In the genomic region with DNA sequence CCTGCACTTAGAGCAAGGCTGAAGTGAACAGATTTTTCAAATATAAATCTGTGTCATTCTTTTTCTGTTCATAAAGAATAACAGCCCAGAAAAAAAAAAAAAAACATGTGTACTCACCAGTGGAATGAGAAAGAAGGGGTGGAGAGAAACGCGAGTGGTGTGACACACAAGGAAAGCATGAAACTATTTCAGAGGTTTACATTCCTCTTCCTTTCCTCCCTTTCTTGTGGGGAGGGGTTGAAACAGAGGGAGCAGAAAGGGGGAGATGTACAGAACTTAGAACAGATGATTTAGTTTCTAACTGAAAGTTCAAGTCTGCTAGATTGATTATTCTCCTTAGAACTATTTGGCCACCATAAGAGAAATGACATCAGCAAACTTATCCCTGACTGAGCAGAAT, we compare ENCODE assay signal across 18 mouse cellular contexts. TPM values are rescaled to one million over a fixed set of nuclear protein-coding genes. Genes with fewer than 3 reads are reported as not detected.
A peak's percentile ranks its signal among the peaks of the same experiment; 100 is the strongest.
DNase-seq lines count a peak whose midpoint lies in the region; ATAC-seq and TF ChIP-seq lines count a peak whose summit lies in the region.
"Had no signal": no experiment of that assay in that cellular context is flagged by ENCODE, and none has a peak within 500 bp of the region (broad histone marks: within the 10 kb centered on the region; RNA-seq: fewer than 3 reads in every experiment).

No protein-coding gene starts in this region.

- TF ChIP-seq POLR2A in limb, embryonic 14.5 days (IDR thresholded peaks at IDR 0.05; ENCODE audit: borderline replicate concordance, extremely low read depth, insufficient read depth, insufficient read length): no peak

- no peaks in the 10 kb centered on the region for H3K9me3 ChIP-seq in limb, embryonic 14.5 days (ENCODE audit: control insufficient read depth, low read length)
- no peaks in the 10 kb centered on the region for H3K9me3 ChIP-seq in limb, embryonic 10.5 days (replicated peaks)
- no peaks in the 10 kb centered on the region for H3K9me3 ChIP-seq in stomach, embryonic 16.5 days (replicated peaks; ENCODE audit: control insufficient read depth, low read length)
- H3K9me3 ChIP-seq in hindbrain, postnatal 0 days (ENCODE audit: low read length): no peaks in the 10 kb centered on the region
- H3K9me3 ChIP-seq in forebrain, postnatal 0 days (ENCODE audit: low read length): no peaks in the 10 kb centered on the region
- H3K9me3 ChIP-seq: forebrain, embryonic 13.5 days; hindbrain, embryonic 15.5 days; liver, embryonic 12.5 days had no signal

- WGBS in limb, embryonic 14.5 days: 37% methylated on average over 2 of the region's 2 CpGs
- WGBS in limb, embryonic 10.5 days: 88% methylated on average over 2 of the region's 2 CpGs
- WGBS in stomach, embryonic 16.5 days: 12% methylated on average over 2 of the region's 2 CpGs
- 94% methylated on average over 2 of the region's 2 CpGs for WGBS in hindbrain, postnatal 0 days
- WGBS in forebrain, postnatal 0 days: 88% methylated on average over 2 of the region's 2 CpGs

- no peaks in the 10 kb centered on the region for H3K36me3 ChIP-seq in limb, embryonic 14.5 days (ENCODE audit: control insufficient read depth, insufficient read depth, low read length)
- no peaks in the 10 kb centered on the region for H3K36me3 ChIP-seq in limb, embryonic 10.5 days
- H3K36me3 ChIP-seq in stomach, embryonic 16.5 days (ENCODE audit: control insufficient read depth, insufficient read depth, low read length): no peaks in the 10 kb centered on the region
- no peaks in the 10 kb centered on the region for H3K36me3 ChIP-seq in hindbrain, postnatal 0 days (ENCODE audit: insufficient read depth, low read length)
- no peaks in the 10 kb centered on the region for H3K36me3 ChIP-seq in forebrain, postnatal 0 days (ENCODE audit: insufficient read depth)
- H3K36me3 ChIP-seq: hindbrain, embryonic 15.5 days; liver, embryonic 12.5 days had no signal

- no peak overlapping the region for H3K9ac ChIP-seq in limb, embryonic 14.5 days (ENCODE audit: low read depth, low read length, severe bottlenecking)
- H3K9ac ChIP-seq in stomach, embryonic 16.5 days (ENCODE audit: low read length): no peak overlapping the region
- no peak overlapping the region for H3K9ac ChIP-seq in hindbrain, postnatal 0 days (replicated peaks; ENCODE audit: low read length)
- H3K9ac ChIP-seq in forebrain, postnatal 0 days: no peak overlapping the region
- H3K9ac ChIP-seq: forebrain, embryonic 13.5 days; hindbrain, embryonic 15.5 days; liver, embryonic 12.5 days had no signal

- ATAC-seq in limb, embryonic 14.5 days (ENCODE audit: low FRiP score, low read depth): peak; percentile 57; the same call in 1 of the 2 replicates
- ATAC-seq in stomach, embryonic 16.5 days (ENCODE audit: insufficient read depth, low FRiP score): peak; percentile 61; the same call in 1 of the 2 replicates
- no peak for ATAC-seq in hindbrain, postnatal 0 days
- ATAC-seq in forebrain, postnatal 0 days: no peak
- ATAC-seq: forebrain, embryonic 13.5 days; liver, embryonic 12.5 days had no signal

- DNase-seq in limb, embryonic 14.5 days (ENCODE audit: low spot score): peak; percentile 24
- DNase-seq in limb, embryonic 10.5 days (ENCODE audit: low spot score): no peak
- peak; percentile 84 for DNase-seq in Muller cell, postnatal 12 days (ENCODE audit: inconsistent ontology term)
- peak; percentile 36 for DNase-seq in fibroblast of lung, adult 2 months (ENCODE audit: low read depth)
- DNase-seq in hindbrain, postnatal 0 days (ENCODE audit: low spot score): no peak
- no peak for DNase-seq in forebrain, postnatal 0 days
- DNase-seq: adrenal gland, adult 8-10 months; cerebellum, adult 8-10 months; kidney, adult 9 months; layer of hippocampus, postnatal 36 days; midbrain, embryonic 14.5 days; thymus, adult 2 months had no signal

- no peak overlapping the region for H3K4me3 ChIP-seq in limb, embryonic 14.5 days (replicated peaks; ENCODE audit: low read length)
- H3K4me3 ChIP-seq in limb, embryonic 10.5 days: no peak overlapping the region
- no peak overlapping the region for H3K4me3 ChIP-seq in stomach, embryonic 16.5 days (replicated peaks; ENCODE audit: low read length)
- no peak overlapping the region for H3K4me3 ChIP-seq in hindbrain, postnatal 0 days (ENCODE audit: low read length)
- no peak overlapping the region for H3K4me3 ChIP-seq in forebrain, postnatal 0 days (ENCODE audit: low read depth, low read length)
- H3K4me3 ChIP-seq: forebrain, embryonic 13.5 days; hindbrain, embryonic 15.5 days; liver, embryonic 12.5 days had no signal

- H3K4me2 ChIP-seq in limb, embryonic 14.5 days (replicated peaks; ENCODE audit: low read depth, low read length, severe bottlenecking): no peak overlapping the region
- peak overlapping the region; percentile 27; the same call in 1 of the 2 replicates for H3K4me2 ChIP-seq in stomach, embryonic 16.5 days (ENCODE audit: low read depth, low read length)
- no peak overlapping the region for H3K4me2 ChIP-seq in hindbrain, postnatal 0 days (ENCODE audit: low read depth, low read length)
- H3K4me2 ChIP-seq in forebrain, postnatal 0 days (ENCODE audit: low read depth): no peak overlapping the region
- H3K4me2 ChIP-seq: forebrain, embryonic 13.5 days; heart, embryonic 11.5 days; hindbrain, embryonic 15.5 days; liver, embryonic 12.5 days had no signal

- no peak overlapping the region for H3K27ac ChIP-seq in limb, embryonic 14.5 days (replicated peaks; ENCODE audit: low read depth, low read length)
- H3K27ac ChIP-seq in limb, embryonic 10.5 days: no peak overlapping the region
- H3K27ac ChIP-seq in stomach, embryonic 16.5 days (ENCODE audit: low read length): peak overlapping the region; percentile 64
- no peak overlapping the region for H3K27ac ChIP-seq in hindbrain, postnatal 0 days
- H3K27ac ChIP-seq in forebrain, postnatal 0 days (ENCODE audit: low read depth, low read length): no peak overlapping the region
- H3K27ac ChIP-seq: forebrain, embryonic 13.5 days; hindbrain, embryonic 15.5 days; liver, embryonic 12.5 days had no signal

- TF ChIP-seq CTCF in hindbrain, postnatal 0 days (IDR thresholded peaks at IDR 0.05; ENCODE audit: low read depth): no peak
- no peak for TF ChIP-seq CTCF in forebrain, postnatal 0 days (IDR thresholded peaks at IDR 0.05; ENCODE audit: low read depth)

- peaks cover 2% of the 10 kb centered on the region for H3K4me1 ChIP-seq in limb, embryonic 14.5 days (ENCODE audit: control insufficient read depth, insufficient read depth, low read length)
- H3K4me1 ChIP-seq in limb, embryonic 10.5 days: no peaks in the 10 kb centered on the region
- H3K4me1 ChIP-seq in stomach, embryonic 16.5 days (ENCODE audit: control insufficient read depth, insufficient read depth, low read length): no peaks in the 10 kb centered on the region
- no peaks in the 10 kb centered on the region for H3K4me1 ChIP-seq in hindbrain, postnatal 0 days (ENCODE audit: insufficient read depth, low read length)
- no peaks in the 10 kb centered on the region for H3K4me1 ChIP-seq in forebrain, postnatal 0 days (ENCODE audit: insufficient read depth)
- H3K4me1 ChIP-seq: forebrain, embryonic 13.5 days; hindbrain, embryonic 15.5 days; liver, embryonic 12.5 days had no signal

- H3K27me3 ChIP-seq in limb, embryonic 14.5 days (ENCODE audit: control insufficient read depth, insufficient read depth, low read length): no peaks in the 10 kb centered on the region
- H3K27me3 ChIP-seq in limb, embryonic 10.5 days (ENCODE audit: low read depth, poor library complexity, severe bottlenecking): no peaks in the 10 kb centered on the region
- H3K27me3 ChIP-seq in stomach, embryonic 16.5 days (ENCODE audit: control insufficient read depth, insufficient read depth, low read length): no peaks in the 10 kb centered on the region
- H3K27me3 ChIP-seq in hindbrain, postnatal 0 days (ENCODE audit: insufficient read depth, low read length): no peaks in the 10 kb centered on the region
- H3K27me3 ChIP-seq in forebrain, postnatal 0 days (ENCODE audit: insufficient read depth, low read length): no peaks in the 10 kb centered on the region
- H3K27me3 ChIP-seq: forebrain, embryonic 13.5 days; hindbrain, embryonic 15.5 days; liver, embryonic 12.5 days had no signal

RNA-seq across cellular contexts. Expression of a gene that starts 38.1 kb away (rescaled TPM):
- polyA plus RNA-seq in limb, embryonic 14.5 days (2012; rRNA removed): 154 and 180 TPM in 2 replicates
- 182 and 184 TPM in 2 replicates for polyA plus RNA-seq in limb, embryonic 14.5 days (2014; fragmentation: Nextera tagmentation; extraction: Ambion mirVana)
- polyA plus RNA-seq in limb, embryonic 10.5 days (2016; fragmentation: Nextera tagmentation; extraction: Ambion mirVana): 22.4 and 31.1 TPM in 2 replicates
- polyA plus RNA-seq in stomach, embryonic 16.5 days (2015; fragmentation: Nextera tagmentation; extraction: Ambion mirVana): 120 and 127 TPM in 2 replicates
- total RNA-seq in hindbrain, postnatal 0 days (2014; rRNA removed): 15.9 and 17.9 TPM in 2 replicates
- polyA plus RNA-seq in hindbrain, postnatal 0 days (2015; fragmentation: Nextera tagmentation; extraction: Ambion mirVana): 6.7 and 7.3 TPM in 2 replicates
- 16.8 and 37.0 TPM in 2 replicates for total RNA-seq in forebrain, postnatal 0 days (2014; rRNA removed)
- polyA plus RNA-seq in forebrain, postnatal 0 days (2015; fragmentation: Nextera tagmentation; extraction: Ambion mirVana): 5.4 and 5.7 TPM in 2 replicates
- total RNA-seq: megakaryocyte progenitor cell, adult 5-6 weeks had no signal

Comparison
In these comparisons a context has a peak if more than half of its experiments do, and no peak if none do; other contexts are left out.
1. DNase-seq: peak in limb, embryonic 14.5 days (single experiment), Muller cell, postnatal 12 days (single experiment) and fibroblast of lung, adult 2 months (single experiment); none in limb, embryonic 10.5 days (single experiment), hindbrain, postnatal 0 days (single experiment) and forebrain, postnatal 0 days (single experiment).
2. ATAC-seq: peak in limb, embryonic 14.5 days (single experiment) and stomach, embryonic 16.5 days (single experiment); none in hindbrain, postnatal 0 days (single experiment) and forebrain, postnatal 0 days (single experiment).